Mouse (Mus musculus): ENCODE measurements around the gene Taf8. TPM values are rescaled to one million over a fixed set of nuclear protein-coding genes. Genes with fewer than 3 reads are reported as not detected.

Gene Taf8
- polyA plus RNA-seq, 1 experiment from 2014 or later, result 22.0 TPM

DNA sequence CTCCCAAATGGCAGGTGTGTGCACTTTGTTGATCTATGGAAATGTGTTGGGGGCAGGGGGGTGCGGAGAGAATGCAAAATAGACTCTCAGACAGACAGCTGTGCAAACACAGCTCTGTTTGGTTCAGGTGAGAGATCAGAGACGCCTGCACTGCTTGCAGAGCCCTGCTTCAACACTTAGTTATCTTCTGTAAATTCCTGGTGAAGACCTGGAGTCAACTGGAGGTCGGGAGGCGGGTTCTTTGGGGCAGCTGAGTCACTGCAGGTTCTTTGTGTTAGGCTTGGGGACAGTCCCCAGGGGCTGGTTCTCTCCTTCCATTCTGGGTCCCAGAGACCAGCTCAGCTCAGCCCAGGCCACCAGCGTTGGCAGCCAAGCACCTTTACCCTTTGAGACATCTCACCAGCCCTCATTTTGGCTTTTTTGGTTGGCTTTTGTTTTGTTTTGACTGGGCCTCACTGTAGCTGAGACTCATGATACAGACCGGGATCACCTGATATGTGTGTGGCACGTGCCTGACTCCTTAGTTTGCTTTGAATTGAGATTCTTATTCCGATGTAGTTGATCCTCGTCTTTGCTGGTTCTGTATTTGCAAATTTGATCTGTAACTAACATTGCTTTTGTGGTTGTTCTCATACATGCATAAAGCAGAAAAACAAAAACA is 39.2 kb downstream of the Taf8 start:
- Histone ChIP-seq H3K4me2 (no peak overlapping the region), H3K9me3 (no peaks in the 10 kb centered on the region), H3K4me1 (no peaks in the 10 kb centered on the region), H3K9ac (no peak overlapping the region), H3K36me3 (replicated peaks) (no peaks in the 10 kb centered on the region), H3K27ac (no peak overlapping the region), H3K27me3 (replicated peaks) (peaks cover 17% of the 10 kb centered on the region), H3K4me3 (no peak overlapping the region)
- WGBS, result 66% methylated on average over 9 of the region's 9 CpGs
- ATAC-seq (replicated peaks), result no peak

DNA sequence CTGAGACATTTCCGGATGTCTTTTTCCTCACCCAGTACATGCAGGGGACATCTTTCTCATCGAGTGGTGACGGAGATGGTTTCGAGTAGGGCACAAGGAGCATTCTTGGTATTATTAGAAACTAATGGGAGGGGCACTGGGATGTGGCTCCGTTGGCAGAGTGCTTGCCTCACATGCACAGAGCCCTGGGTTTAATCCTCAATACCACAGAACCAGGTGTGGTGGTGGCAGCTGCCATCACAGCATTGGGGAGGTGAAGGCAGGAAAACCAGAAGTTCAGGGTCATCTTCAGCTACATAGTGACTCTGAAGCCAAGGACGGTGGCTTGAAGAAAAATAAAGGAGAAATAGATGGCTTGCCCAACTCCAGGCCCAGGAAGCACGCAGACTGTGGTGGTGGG is 39.9 kb downstream of the Taf8 start:
- Histone ChIP-seq H3K9me3 (no peaks in the 10 kb centered on the region), H3K4me1 (no peaks in the 10 kb centered on the region), H3K4me2 (no peak overlapping the region), H3K9ac (no peak overlapping the region), H3K27me3 (replicated peaks) (peaks cover 10% of the 10 kb centered on the region), H3K27ac (no peak overlapping the region), H3K36me3 (replicated peaks) (no peaks in the 10 kb centered on the region), H3K4me3 (no peak overlapping the region)
- 85% methylated on average over 7 of the region's 7 CpGs for WGBS
- no peak for ATAC-seq (replicated peaks)

- no peak overlapping the region for H3K4me2 ChIP-seq
- no peak overlapping the region for H3K9ac ChIP-seq
- no peaks in the 10 kb centered on the region for H3K4me1 ChIP-seq
- H3K27ac ChIP-seq, result no peak overlapping the region
- 79% methylated on average over 3 of the region's 3 CpGs for WGBS
- no peak overlapping the region for H3K4me3 ChIP-seq
- H3K27me3 ChIP-seq (replicated peaks), result peaks cover 6% of the 10 kb centered on the region; the same call in 1 of the 2 replicates
- no peaks in the 10 kb centered on the region for H3K36me3 ChIP-seq (replicated peaks)
- ATAC-seq (replicated peaks), result no peak
- H3K9me3 ChIP-seq, result no peaks in the 10 kb centered on the region
These were observed 40.4 kb downstream of the Taf8 start for GRCm38 (mm10) chr17:47461688-47462087.

GRCm38 (mm10) chr17:47459341-47459919 is 42.7 kb downstream of the Taf8 start:
- Histone ChIP-seq H3K4me1 (no peaks in the 10 kb centered on the region), H3K36me3 (replicated peaks) (no peaks in the 10 kb centered on the region), H3K9me3 (no peaks in the 10 kb centered on the region), H3K27me3 (replicated peaks) (0 out of 2 replicates have a peak, but pooled peaks cover 3% of the 10 kb centered on the region), H3K9ac (no peak overlapping the region), H3K27ac (no peak overlapping the region), H3K4me2 (no peak overlapping the region), H3K4me3 (no peak overlapping the region)
- ATAC-seq (replicated peaks), result no peak
- whole genome bisulfite sequencing, result 81% methylated on average over 3 of the region's 3 CpGs

GRCm38 (mm10) chr17:47458936-47459335 is 43.2 kb downstream of the Taf8 start:
- no peak for ATAC-seq (replicated peaks)
- no peak overlapping the region for H3K4me3 ChIP-seq
- H3K4me2 ChIP-seq, result no peak overlapping the region
- no peak overlapping the region for H3K9ac ChIP-seq
- no peaks in the 10 kb centered on the region for H3K36me3 ChIP-seq (replicated peaks)
- no peaks in the 10 kb centered on the region for H3K9me3 ChIP-seq
- H3K27ac ChIP-seq, result no peak overlapping the region
- 93% methylated on average over 2 of the region's 2 CpGs for WGBS
- H3K4me1 ChIP-seq, result no peaks in the 10 kb centered on the region
- 0 out of 2 replicates have a peak, but pooled peaks cover 3% of the 10 kb centered on the region for H3K27me3 ChIP-seq (replicated peaks)

- Histone ChIP-seq H3K4me1 (no peaks in the 10 kb centered on the region), H3K36me3 (replicated peaks) (no peaks in the 10 kb centered on the region), H3K27me3 (replicated peaks) (0 out of 2 replicates have a peak, but pooled peaks cover 3% of the 10 kb centered on the region), H3K4me2 (no peak overlapping the region), H3K4me3 (no peak overlapping the region), H3K9ac (no peak overlapping the region), H3K27ac (no peak overlapping the region), H3K9me3 (no peaks in the 10 kb centered on the region)
- ATAC-seq (replicated peaks), result no peak
- WGBS, result 77% methylated on average over 13 of the region's 13 CpGs
These were observed 43.8 kb downstream of the Taf8 start for GRCm38 (mm10) chr17:47458310-47458709.

GRCm38 (mm10) chr17:47454675-47455074 is 47.4 kb downstream of the Taf8 start:
- H3K27me3 ChIP-seq (replicated peaks), result no peaks in the 10 kb centered on the region
- no peak overlapping the region for H3K27ac ChIP-seq
- 77% methylated on average over 8 of the region's 8 CpGs for WGBS
- no peak overlapping the region for H3K4me3 ChIP-seq
- no peak overlapping the region for H3K9ac ChIP-seq
- ATAC-seq (replicated peaks), result no peak
- no peaks in the 10 kb centered on the region for H3K36me3 ChIP-seq (replicated peaks)
- no peaks in the 10 kb centered on the region for H3K4me1 ChIP-seq
- H3K4me2 ChIP-seq, result no peak overlapping the region
- H3K9me3 ChIP-seq, result no peaks in the 10 kb centered on the region

DNA sequence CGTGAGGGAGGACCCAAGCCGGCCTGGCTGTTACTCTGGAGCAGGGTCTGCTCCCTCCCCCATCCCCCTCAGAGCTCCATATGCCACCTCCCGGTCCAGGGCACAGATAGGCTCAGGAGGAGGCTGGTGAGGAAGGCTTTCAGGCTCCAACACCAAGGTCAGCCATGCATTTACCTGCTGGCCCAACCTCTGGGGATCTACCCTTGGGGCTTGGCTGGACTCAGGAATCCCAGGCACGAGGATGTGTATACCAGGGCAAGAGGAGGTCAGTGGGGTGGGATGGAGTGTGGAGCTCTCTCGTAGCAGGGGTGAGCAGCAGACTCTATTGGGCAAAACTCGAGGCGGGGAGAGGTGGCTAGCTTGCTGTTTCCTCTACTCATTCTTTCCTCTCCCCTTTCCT is 49.2 kb downstream of the Taf8 start:
- Histone ChIP-seq H3K9ac (no peak overlapping the region), H3K27me3 (replicated peaks) (no peaks in the 10 kb centered on the region), H3K27ac (no peak overlapping the region), H3K36me3 (replicated peaks) (no peaks in the 10 kb centered on the region), H3K4me2 (no peak overlapping the region), H3K9me3 (no peaks in the 10 kb centered on the region), H3K4me1 (no peaks in the 10 kb centered on the region), H3K4me3 (no peak overlapping the region)
- ATAC-seq (replicated peaks), result no peak
- WGBS, result 44% methylated on average over 7 of the region's 7 CpGs

DNA sequence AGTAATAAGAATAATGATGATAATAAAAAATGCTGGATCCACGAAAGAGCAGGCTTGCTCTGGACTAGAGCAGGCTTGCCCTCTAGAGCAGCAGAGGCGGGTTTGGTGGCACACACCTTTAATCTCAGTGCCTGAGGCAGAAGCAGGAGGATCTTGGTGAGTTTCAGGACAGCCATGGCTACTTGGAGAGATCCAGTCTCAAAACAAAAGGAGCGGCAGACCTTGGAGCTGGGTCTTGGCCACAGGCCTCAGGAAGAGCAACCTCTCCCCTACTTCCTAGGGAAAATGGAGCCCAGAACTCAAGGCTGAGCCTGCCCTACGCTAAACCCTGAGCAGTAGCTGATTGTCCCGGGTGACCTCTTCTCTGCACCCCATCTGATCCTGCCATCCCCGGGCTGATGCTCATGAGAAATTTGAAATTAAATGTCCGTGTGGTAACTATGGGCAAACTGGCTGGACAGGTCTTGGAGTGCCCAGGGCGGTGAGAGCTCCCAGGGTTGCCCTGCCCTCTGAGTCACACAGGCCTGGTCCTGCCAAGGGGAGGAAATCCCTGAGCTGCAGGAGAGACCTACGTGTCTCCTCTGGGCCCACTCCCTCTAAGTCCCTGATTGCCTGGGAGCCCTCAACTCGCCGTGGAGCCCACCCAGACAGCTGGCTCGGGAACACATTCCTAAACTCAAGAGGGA is 51.1 kb downstream of the Taf8 start:
- Histone ChIP-seq H3K36me3 (replicated peaks) (no peaks in the 10 kb centered on the region), H3K9me3 (no peaks in the 10 kb centered on the region), H3K27ac (no peak overlapping the region), H3K4me1 (no peaks in the 10 kb centered on the region), H3K4me3 (no peak overlapping the region), H3K9ac (no peak overlapping the region), H3K27me3 (replicated peaks) (no peaks in the 10 kb centered on the region), H3K4me2 (no peak overlapping the region)
- ATAC-seq (replicated peaks), result no peak
- 79% methylated on average over 12 of the region's 12 CpGs for WGBS

GRCm38 (mm10) chr17:47450239-47450638 is 51.9 kb downstream of the Taf8 start:
- ATAC-seq (replicated peaks), result no peak
- Histone ChIP-seq H3K36me3 (replicated peaks) (no peaks in the 10 kb centered on the region), H3K27ac (no peak overlapping the region), H3K9me3 (no peaks in the 10 kb centered on the region), H3K27me3 (replicated peaks) (no peaks in the 10 kb centered on the region), H3K4me3 (no peak overlapping the region), H3K4me1 (no peaks in the 10 kb centered on the region), H3K4me2 (no peak overlapping the region), H3K9ac (no peak overlapping the region)
- WGBS, result 45% methylated on average over 7 of the region's 7 CpGs

GRCm38 (mm10) chr17:47449432-47449831 is 52.7 kb downstream of the Taf8 start:
- H3K4me2 ChIP-seq, result no peak overlapping the region
- H3K4me1 ChIP-seq, result no peaks in the 10 kb centered on the region
- ATAC-seq (replicated peaks), result no peak
- H3K9ac ChIP-seq, result no peak overlapping the region
- no peaks in the 10 kb centered on the region for H3K36me3 ChIP-seq (replicated peaks)
- H3K27me3 ChIP-seq (replicated peaks), result no peaks in the 10 kb centered on the region
- 75% methylated on average over 5 of the region's 5 CpGs for WGBS
- no peak overlapping the region for H3K27ac ChIP-seq
- H3K4me3 ChIP-seq, result no peak overlapping the region
- H3K9me3 ChIP-seq, result no peaks in the 10 kb centered on the region

DNA sequence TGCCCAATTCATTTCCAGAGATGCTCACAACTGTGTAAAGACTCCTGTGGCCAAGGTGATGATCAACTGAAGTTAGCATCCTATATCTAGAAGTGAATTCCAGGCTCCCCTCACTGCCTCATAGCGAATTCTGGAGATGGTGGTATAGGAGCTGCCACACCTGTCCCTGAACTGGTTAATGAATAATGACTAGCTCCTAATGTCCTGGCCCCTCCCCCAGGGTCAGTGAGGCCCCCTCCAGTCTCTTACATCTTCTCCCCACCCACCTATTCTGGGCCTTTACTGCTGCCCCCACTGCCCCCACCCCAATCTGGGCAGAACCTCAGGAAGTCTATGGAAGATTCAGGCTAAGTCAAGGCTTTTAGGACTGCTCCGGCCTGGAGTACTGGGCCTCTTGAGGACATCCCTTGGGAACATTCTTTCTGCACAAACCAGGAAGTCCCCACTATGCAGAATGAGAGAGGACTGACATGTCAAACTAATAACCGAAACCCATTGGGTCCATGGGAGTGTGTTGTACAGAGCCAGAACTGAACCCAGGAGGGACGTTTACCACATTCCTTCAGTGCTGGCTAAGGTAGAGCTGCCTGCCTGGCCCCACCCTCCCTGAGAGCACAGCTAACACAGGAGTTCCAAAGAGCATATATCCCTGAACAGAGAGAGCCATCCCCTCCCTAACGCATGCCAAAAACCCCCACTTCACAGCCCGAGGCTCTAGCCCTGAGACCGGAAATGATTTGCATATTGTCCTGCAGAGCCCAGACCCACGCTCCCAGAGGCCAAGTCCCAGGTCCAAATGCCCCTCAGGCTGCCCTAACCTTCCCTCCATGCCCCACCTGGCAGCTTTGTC is 53.3 kb downstream of the Taf8 start:
- Histone ChIP-seq H3K36me3 (replicated peaks) (no peaks in the 10 kb centered on the region), H3K27ac (no peak overlapping the region), H3K4me2 (no peak overlapping the region), H3K4me1 (no peaks in the 10 kb centered on the region), H3K27me3 (replicated peaks) (no peaks in the 10 kb centered on the region), H3K9ac (no peak overlapping the region), H3K9me3 (no peaks in the 10 kb centered on the region), H3K4me3 (no peak overlapping the region)
- whole genome bisulfite sequencing, result 52% methylated on average over 8 of the region's 8 CpGs
- no peak for ATAC-seq (replicated peaks)
